Mouse (Mus musculus): Measurements from ENCODE around the gene Galt. TPM values are rescaled to one million over a fixed set of nuclear protein-coding genes. Genes with fewer than 3 reads are reported as not detected.

Galt gene
- polyA plus RNA-seq, 1 experiment from 2014 or later: 58.9 TPM

DNA sequence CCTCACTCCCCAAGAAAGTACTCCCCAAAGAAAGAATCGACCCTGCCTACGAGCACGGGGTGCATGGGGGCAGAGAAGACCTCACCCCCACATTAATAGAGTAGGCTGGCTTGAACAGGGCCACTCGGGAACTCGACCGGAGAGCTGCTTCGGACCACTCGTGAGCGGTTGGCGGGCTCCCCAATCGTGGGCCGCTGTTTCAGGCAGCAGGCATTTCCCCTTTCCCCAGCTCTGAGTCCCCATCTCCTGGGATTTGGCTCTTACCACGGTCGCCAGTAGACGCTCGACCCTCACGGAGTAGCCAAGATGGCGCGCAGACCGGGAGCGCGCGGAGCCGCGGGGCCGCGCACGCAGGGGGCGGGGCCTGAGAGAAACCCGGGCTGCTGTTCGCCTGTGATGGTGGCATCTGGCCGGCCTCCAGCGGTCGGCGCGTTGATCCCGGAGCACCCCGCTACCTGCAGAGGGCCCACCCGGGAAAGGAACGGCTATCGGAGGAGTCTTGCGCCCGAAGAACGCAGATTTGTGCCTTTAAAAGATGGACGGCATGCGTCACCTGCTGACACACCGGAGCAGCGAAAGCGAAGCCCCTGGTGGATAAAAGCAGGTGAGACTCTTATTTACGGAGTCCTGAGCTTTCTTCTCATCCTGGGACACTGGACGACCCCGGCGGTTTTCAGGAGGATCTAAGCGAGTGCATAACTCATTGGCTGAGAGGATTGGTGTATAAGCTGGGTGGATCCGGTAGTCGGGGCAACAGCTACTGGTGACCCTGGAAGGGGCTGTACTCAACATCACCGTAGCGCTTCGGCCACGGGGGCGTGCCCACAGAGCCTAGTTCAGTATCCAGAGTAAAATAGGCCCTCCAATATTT is 41.6 kb upstream of the Galt start, which contains the start of gene Rpp25l:
Gene Rpp25l, minus strand, starts transcription at position 338 of the 871 bp plus-strand sequence.
- Histone ChIP-seq H3K36me3 (ENCODE audit: control insufficient read depth, insufficient read depth, low read length) (peaks cover 12% of the 10 kb centered on the region), H3K27ac (ENCODE audit: low read length) (peak within 1 kb of the TSS; percentile 86), H3K27me3 (ENCODE audit: control insufficient read depth, insufficient read depth, low read depth, low read length) (no peaks in the 10 kb centered on the region), H3K4me1 (ENCODE audit: control insufficient read depth, insufficient read depth, low read length) (peaks cover 31% of the 10 kb centered on the region), H3K9ac (ENCODE audit: low read depth, low read length) (peak within 1 kb of the TSS; percentile 89), H3K4me2 (ENCODE audit: low read length) (peak within 1 kb of the TSS; percentile 90), H3K4me3 (ENCODE audit: low read depth, low read length) (peak within 1 kb of the TSS; percentile 71), H3K9me3 (replicated peaks; ENCODE audit: control insufficient read depth, low read length, poor library complexity, severe bottlenecking) (no peaks in the 10 kb centered on the region)
- peak; percentile 75 for ATAC-seq
- WGBS: under 1% methylated on average over 61 of the region's 61 CpGs

DNA sequence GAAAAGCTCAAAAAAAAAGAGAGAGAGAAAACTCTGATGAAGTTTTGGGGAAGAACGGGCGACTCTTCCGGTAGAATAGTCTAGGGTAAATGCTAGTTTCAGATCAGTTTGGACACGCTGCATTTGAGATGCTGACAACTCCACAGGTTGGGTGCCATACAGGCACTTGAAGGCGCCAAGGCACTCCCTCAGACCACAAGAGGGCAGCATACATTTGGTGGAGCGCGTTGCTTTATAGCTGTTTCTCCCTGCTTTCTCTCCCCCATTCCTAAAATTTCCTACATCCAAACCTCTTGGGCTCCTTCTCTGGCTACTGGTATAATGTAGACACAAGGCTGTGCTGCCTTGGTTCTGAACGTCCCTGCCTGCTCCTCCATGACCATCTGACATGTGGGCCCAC is 40.8 kb upstream of the Galt start:
- ATAC-seq: peak; percentile 18; the same call in 1 of the 2 replicates
- Histone ChIP-seq H3K4me3 (ENCODE audit: low read depth, low read length) (peak overlapping the region; percentile 71), H3K36me3 (ENCODE audit: control insufficient read depth, insufficient read depth, low read length) (peaks cover 16% of the 10 kb centered on the region), H3K4me2 (ENCODE audit: low read length) (peak overlapping the region; percentile 90), H3K27me3 (ENCODE audit: control insufficient read depth, insufficient read depth, low read depth, low read length) (no peaks in the 10 kb centered on the region), H3K27ac (ENCODE audit: low read length) (no peak overlapping the region), H3K4me1 (ENCODE audit: control insufficient read depth, insufficient read depth, low read length) (peaks cover 31% of the 10 kb centered on the region), H3K9ac (ENCODE audit: low read depth, low read length) (0 out of 2 replicates have a peak overlapping the region, but pooled peaks have one; percentile 39), H3K9me3 (replicated peaks; ENCODE audit: control insufficient read depth, low read length, poor library complexity, severe bottlenecking) (no peaks in the 10 kb centered on the region)
- WGBS: 10% methylated on average over 8 of the region's 8 CpGs

DNA sequence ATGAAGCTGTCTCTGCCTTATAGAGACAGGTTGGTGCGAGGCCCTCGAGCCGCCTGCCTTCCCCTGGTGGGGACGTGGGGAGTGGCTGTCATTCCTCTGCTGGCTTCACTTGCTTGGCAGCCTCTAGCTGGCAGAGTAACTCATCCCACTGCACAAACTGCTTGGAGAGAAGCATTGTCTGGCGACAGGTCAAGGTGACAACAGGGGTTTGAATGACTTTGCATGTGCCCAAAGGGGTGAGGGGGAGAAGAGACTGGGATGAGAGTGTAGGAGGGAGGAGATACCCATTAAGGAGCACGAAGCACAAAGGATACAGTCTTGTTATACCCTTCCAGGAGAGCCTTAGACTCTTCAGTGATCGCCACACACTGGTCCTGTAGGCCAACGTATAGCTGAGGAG is 39.9 kb upstream of the Galt start:
- Histone ChIP-seq H3K27me3 (ENCODE audit: control insufficient read depth, insufficient read depth, low read depth, low read length) (no peaks in the 10 kb centered on the region), H3K9me3 (replicated peaks; ENCODE audit: control insufficient read depth, low read length, poor library complexity, severe bottlenecking) (no peaks in the 10 kb centered on the region), H3K4me2 (ENCODE audit: low read length) (no peak overlapping the region), H3K27ac (ENCODE audit: low read length) (no peak overlapping the region), H3K36me3 (ENCODE audit: control insufficient read depth, insufficient read depth, low read length) (peaks cover 20% of the 10 kb centered on the region), H3K4me3 (ENCODE audit: low read depth, low read length) (no peak overlapping the region), H3K4me1 (ENCODE audit: control insufficient read depth, insufficient read depth, low read length) (peaks cover 31% of the 10 kb centered on the region), H3K9ac (ENCODE audit: low read depth, low read length) (no peak overlapping the region)
- 78% methylated on average over 8 of the region's 8 CpGs for WGBS
- ATAC-seq: no peak

DNA sequence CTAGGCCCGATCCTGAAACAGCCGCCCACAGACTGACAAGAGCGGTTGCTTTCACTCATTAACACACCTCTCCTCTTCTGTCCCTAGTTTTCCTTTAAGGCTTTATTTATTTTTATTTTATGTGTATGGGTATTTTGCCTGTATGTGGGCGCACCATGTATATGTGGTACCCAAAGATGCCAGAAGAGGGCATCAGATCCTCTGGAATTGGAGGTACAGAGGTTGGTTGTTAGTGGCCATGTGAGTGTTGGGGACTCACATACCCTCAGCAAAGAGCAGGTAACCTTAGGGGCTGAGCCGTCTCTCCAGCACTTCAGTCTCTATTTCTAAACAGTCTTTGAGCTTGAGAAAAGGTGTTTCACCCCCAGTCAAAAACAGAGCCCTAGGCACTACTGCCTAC is 39.4 kb upstream of the Galt start:
- Histone ChIP-seq H3K27ac (ENCODE audit: low read length) (no peak overlapping the region), H3K9me3 (replicated peaks; ENCODE audit: control insufficient read depth, low read length, poor library complexity, severe bottlenecking) (no peaks in the 10 kb centered on the region), H3K9ac (ENCODE audit: low read depth, low read length) (no peak overlapping the region), H3K4me1 (ENCODE audit: control insufficient read depth, insufficient read depth, low read length) (peaks cover 31% of the 10 kb centered on the region), H3K36me3 (ENCODE audit: control insufficient read depth, insufficient read depth, low read length) (peaks cover 20% of the 10 kb centered on the region), H3K4me2 (ENCODE audit: low read length) (no peak overlapping the region), H3K4me3 (ENCODE audit: low read depth, low read length) (no peak overlapping the region), H3K27me3 (ENCODE audit: control insufficient read depth, insufficient read depth, low read depth, low read length) (no peaks in the 10 kb centered on the region)
- WGBS: 84% methylated on average over 5 of the region's 5 CpGs
- no peak for ATAC-seq

DNA sequence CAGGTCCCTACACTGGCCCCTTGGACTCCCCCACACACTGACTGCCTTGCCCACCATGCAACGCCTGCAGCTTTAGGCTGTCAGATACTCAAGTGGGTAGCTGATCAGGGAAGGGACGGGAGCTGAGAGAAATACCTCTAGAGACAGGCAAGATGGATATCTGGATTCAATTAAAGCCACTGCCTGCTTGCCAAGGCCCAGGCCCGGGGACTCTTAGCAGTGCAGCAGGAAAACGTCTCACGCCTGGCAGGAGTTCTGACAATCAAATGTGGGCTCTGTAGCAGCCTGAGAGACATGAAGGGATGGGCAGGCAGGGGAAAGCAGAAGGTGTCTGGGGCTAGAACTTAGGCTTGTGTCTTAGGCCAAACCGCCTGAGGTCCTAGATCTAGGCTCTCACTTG is 38.2 kb upstream of the Galt start:
- no peak for ATAC-seq
- peaks cover 20% of the 10 kb centered on the region for H3K36me3 ChIP-seq (ENCODE audit: control insufficient read depth, insufficient read depth, low read length)
- no peak overlapping the region for H3K27ac ChIP-seq (ENCODE audit: low read length)
- H3K9ac ChIP-seq (ENCODE audit: low read depth, low read length): no peak overlapping the region
- H3K27me3 ChIP-seq (ENCODE audit: control insufficient read depth, insufficient read depth, low read depth, low read length): no peaks in the 10 kb centered on the region
- H3K4me3 ChIP-seq (ENCODE audit: low read depth, low read length): no peak overlapping the region
- H3K9me3 ChIP-seq (replicated peaks; ENCODE audit: control insufficient read depth, low read length, poor library complexity, severe bottlenecking): no peaks in the 10 kb centered on the region
- 72% methylated on average over 6 of the region's 6 CpGs for WGBS
- peaks cover 29% of the 10 kb centered on the region for H3K4me1 ChIP-seq (ENCODE audit: control insufficient read depth, insufficient read depth, low read length)
- H3K4me2 ChIP-seq (ENCODE audit: low read length): no peak overlapping the region

DNA sequence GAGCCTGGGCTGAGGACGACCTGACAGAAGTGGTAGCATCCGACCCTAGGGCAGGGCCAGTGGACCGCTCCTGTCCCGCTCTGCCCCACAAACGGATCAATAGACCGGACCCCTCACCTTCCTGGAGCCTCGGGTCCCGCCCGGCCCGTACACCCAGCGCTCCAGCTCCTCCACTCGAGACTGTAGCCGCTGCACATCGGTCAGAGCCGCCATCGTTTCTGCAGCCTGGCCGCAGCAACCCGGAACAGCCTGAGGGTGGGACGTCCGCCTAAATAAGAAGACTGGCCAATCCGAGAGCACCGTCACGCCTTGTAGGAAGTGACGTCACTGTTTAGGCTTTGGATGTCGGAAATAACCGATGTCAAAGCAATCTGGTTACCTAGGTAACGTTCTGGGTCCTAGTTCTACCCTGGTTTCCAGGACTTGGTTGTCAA is 32.1 kb upstream of the Galt start, which contains the start of gene Dctn3:
Gene Dctn3, minus strand, starts transcription at position 253 of the 434 bp plus-strand sequence.
- peak within 1 kb of the TSS; percentile 67; the same call in 1 of the 2 replicates for H3K27ac ChIP-seq (ENCODE audit: low read length)

DNA sequence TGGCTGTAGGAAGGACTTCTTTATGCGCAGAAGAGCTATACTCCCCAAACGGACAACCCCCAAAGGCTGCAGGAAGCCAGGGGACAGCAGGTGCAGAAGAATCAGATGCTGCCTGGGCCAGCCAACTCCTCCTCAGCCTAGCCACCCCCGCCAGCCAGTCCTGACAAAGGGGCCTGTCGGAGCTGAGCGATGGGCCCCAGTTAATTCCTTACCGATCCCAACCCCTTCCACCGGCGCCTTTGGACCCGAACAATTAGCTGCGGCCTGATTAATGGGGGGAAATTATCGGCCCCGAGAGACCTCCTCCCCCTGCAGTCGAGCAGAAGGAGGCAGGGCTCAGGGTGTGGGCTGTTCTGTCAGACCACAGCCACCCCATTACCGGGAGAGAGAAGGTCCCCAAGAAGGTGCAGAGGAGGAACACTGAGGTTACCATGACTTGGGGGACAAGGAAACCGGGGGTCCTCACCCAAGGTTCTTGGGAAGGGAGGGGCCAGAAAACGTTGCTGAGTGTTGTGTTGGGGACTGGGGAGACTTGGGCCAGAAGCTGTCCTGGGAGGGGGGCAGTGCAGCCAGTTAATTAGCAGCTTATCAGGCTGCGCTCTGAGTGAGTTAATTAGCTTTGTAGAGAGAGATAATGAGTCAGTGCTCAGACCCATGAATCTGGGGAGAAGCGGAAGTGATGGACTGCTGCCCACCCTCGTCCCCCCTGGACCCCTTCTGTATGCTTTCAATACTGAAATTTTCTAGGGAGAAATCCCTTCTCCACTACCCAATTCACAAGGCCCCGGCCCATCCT is 28.0 kb upstream of the Galt start:
- ATAC-seq: no peak
- no peak overlapping the region for H3K4me2 ChIP-seq (ENCODE audit: low read length)
- H3K27ac ChIP-seq (ENCODE audit: low read length): no peak overlapping the region
- H3K9ac ChIP-seq (ENCODE audit: low read depth, low read length): no peak overlapping the region
- peaks cover 72% of the 10 kb centered on the region for H3K27me3 ChIP-seq (ENCODE audit: control insufficient read depth, insufficient read depth, low read depth, low read length)
- H3K4me3 ChIP-seq (ENCODE audit: low read depth, low read length): no peak overlapping the region
- WGBS: 14% methylated on average over 20 of the region's 20 CpGs
- H3K9me3 ChIP-seq (replicated peaks; ENCODE audit: control insufficient read depth, low read length, poor library complexity, severe bottlenecking): no peaks in the 10 kb centered on the region
- H3K4me1 ChIP-seq (ENCODE audit: control insufficient read depth, insufficient read depth, low read length): peaks cover 15% of the 10 kb centered on the region
- H3K36me3 ChIP-seq (ENCODE audit: control insufficient read depth, insufficient read depth, low read length): no peaks in the 10 kb centered on the region

More for the DNA sequence above, 32.1 kb upstream of the Galt start, which contains the start of gene Dctn3:
- peaks cover 13% of the 10 kb centered on the region for H3K36me3 ChIP-seq (ENCODE audit: control insufficient read depth, insufficient read depth, low read length)
- H3K4me1 ChIP-seq (ENCODE audit: control insufficient read depth, insufficient read depth, low read length): peaks cover 15% of the 10 kb centered on the region
- H3K9ac ChIP-seq (ENCODE audit: low read depth, low read length): peak within 1 kb of the TSS; percentile 94
- H3K4me2 ChIP-seq (ENCODE audit: low read length): peak within 1 kb of the TSS; percentile 93
- ATAC-seq: peak; percentile 96
- H3K27me3 ChIP-seq (ENCODE audit: control insufficient read depth, insufficient read depth, low read depth, low read length): peaks cover 40% of the 10 kb centered on the region
- WGBS: under 1% methylated on average over 27 of the region's 27 CpGs
- no peaks in the 10 kb centered on the region for H3K9me3 ChIP-seq (replicated peaks; ENCODE audit: control insufficient read depth, low read length, poor library complexity, severe bottlenecking)
- peak within 1 kb of the TSS; percentile 93 for H3K4me3 ChIP-seq (ENCODE audit: low read depth, low read length)

DNA sequence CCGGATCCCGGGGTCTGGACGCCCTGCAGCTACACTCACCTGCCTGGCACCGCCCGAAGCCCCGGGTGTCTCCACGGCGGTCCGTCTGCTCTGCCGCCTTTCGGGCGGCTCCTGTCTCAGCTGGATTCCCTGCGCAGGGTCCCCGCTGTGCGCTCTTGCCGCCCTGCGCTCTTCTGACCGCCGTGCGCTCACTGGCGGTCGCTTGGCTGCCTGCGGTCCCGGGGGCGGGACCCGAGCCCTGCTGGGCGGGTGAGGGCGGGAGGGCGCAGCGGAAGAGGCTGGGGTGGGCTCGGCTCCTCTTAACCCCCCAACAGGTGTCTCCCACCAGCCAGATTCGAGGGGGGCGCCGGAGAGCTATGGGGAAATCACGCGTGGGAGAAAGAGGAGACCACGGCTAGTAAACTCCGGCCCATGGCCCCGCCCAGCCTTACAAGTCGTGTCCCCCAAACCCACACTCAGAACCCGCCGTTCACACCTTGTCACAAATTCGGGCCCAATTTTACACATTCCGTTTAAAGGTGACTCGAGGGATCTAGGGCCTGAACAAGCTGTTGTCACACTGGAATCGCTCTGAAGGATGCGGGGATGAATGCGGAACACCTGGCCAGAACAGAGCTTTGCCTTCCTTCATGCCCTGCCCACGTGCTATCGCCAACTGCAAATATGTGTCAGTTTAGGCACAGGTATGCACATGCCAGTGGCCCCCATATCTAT is 23.8 kb upstream of the Galt start, which contains the start of gene Arid3c:
Gene Arid3c, minus strand, starts transcription at position 91 of the 714 bp plus-strand sequence.
- 2% methylated on average over 48 of the region's 50 CpGs for WGBS
- Histone ChIP-seq H3K4me1 (ENCODE audit: control insufficient read depth, insufficient read depth, low read length) (peaks cover 6% of the 10 kb centered on the region), H3K4me3 (ENCODE audit: low read depth, low read length) (peak within 1 kb of the TSS; percentile 41), H3K4me2 (ENCODE audit: low read length) (peak within 1 kb of the TSS; percentile 69), H3K27ac (ENCODE audit: low read length) (no peak within 1 kb of the TSS), H3K27me3 (ENCODE audit: control insufficient read depth, insufficient read depth, low read depth, low read length) (peaks cover 61% of the 10 kb centered on the region), H3K9me3 (replicated peaks; ENCODE audit: control insufficient read depth, low read length, poor library complexity, severe bottlenecking) (no peaks in the 10 kb centered on the region), H3K9ac (ENCODE audit: low read depth, low read length) (peak within 1 kb of the TSS; percentile 48), H3K36me3 (ENCODE audit: control insufficient read depth, insufficient read depth, low read length) (no peaks in the 10 kb centered on the region)
- peak; percentile 66; the same call in 1 of the 2 replicates for ATAC-seq
